Mouse (Mus musculus) colon, adult 2 months (tissue): Measurements from ENCODE around the gene Taf1. TPM values are rescaled to one million over a fixed set of nuclear protein-coding genes. Genes with fewer than 3 reads are reported as not detected.

Experiments used
- polyA plus RNA-seq: library from polyadenylated mRNA; depleted of rRNA; stranded (reverse); fragments of >200 nt; gene quantifications from 2 replicates; pipeline ENCODE4 v1.2.3, GENCODE M21; 2012; rRNA removed

The Taf1 gene
- polyA plus RNA-seq = 1.5 and 2.6 TPM in 2 replicates

GRCm38 (mm10) chrX:101532347-101533221, at the start of gene Taf1:
TSS of gene Taf1 (plus strand) at chrX:101532734.

GRCm38 (mm10) chrX:101639741-101640166, 107.2 kb downstream of the Taf1 start, which contains the start of gene Ogt:
TSS of gene Ogt (plus strand) at chrX:101640060.

Other genes with a start within 250 kb of the Taf1 start
- 0.37 and 0.51 TPM in 2 replicates for gene Nlgn3, start 233.6 kb upstream of the Taf1 start, polyA plus RNA-seq
- gene Gjb1, start 156.4 kb upstream of the Taf1 start, polyA plus RNA-seq = 73.5 and 91.6 TPM in 2 replicates
- gene Zmym3, start 111.9 kb upstream of the Taf1 start, polyA plus RNA-seq = 16.7 and 17.9 TPM in 2 replicates
- gene Nono, start 103.4 kb upstream of the Taf1 start, polyA plus RNA-seq = 53.8 and 58.2 TPM in 2 replicates
- gene Itgb1bp2, start 83.6 kb upstream of the Taf1 start, polyA plus RNA-seq = 0.51 and 0.76 TPM in 2 replicates
- gene Ogt, start 107.3 kb downstream of the Taf1 start, polyA plus RNA-seq = 36.0 and 36.7 TPM in 2 replicates
- gene Cxcr3, start 201.5 kb downstream of the Taf1 start, polyA plus RNA-seq = 2.8 and 3.9 TPM in 2 replicates